Mouse (Mus musculus) midbrain, embryonic 16.5 days (tissue): ENCODE measurements around the gene Rfx8. TPM values are rescaled to one million over a fixed set of nuclear protein-coding genes. Genes with fewer than 3 reads are reported as not detected.
A peak's percentile ranks its signal among the peaks of the same experiment; 100 is the strongest.

Source experiments
- ATAC-seq: fragments of 200-750 bp; cut with Nextera tagmentation; 2 replicates; pipeline ENCODE4 v1.8.0; 2017; ENCODE audit warnings: moderate TSS enrichment
- H3K27ac ChIP-seq: fragments of 300-500 bp; sonication (generic); 2 replicates; pipeline ENCODE4 v1.5.1; 2014; ENCODE audit warnings: mild to moderate bottlenecking, low read length, mixed read lengths
- H3K27me3 ChIP-seq: fragments of 300-500 bp; sonication (generic); 2 replicates; pipeline ENCODE4 v1.6.1; 2014; ENCODE audit warnings: low read depth, low read length, mixed read lengths; ENCODE audit not compliant: control insufficient read depth, insufficient read depth
- H3K36me3 ChIP-seq: fragments of 300-500 bp; sonication (generic); 2 replicates; pipeline ENCODE4 v1.6.1; 2014; ENCODE audit warnings: mild to moderate bottlenecking, low read length, moderate library complexity, mixed read lengths; ENCODE audit not compliant: control insufficient read depth, insufficient read depth
- H3K4me1 ChIP-seq: fragments of 300-500 bp; sonication (generic); 2 replicates; pipeline ENCODE4 v1.6.1; 2014; ENCODE audit warnings: mild to moderate bottlenecking, low read length, mixed read lengths; ENCODE audit not compliant: control insufficient read depth, insufficient read depth
- H3K4me2 ChIP-seq: fragments of 300-500 bp; sonication (generic); 2 replicates; pipeline ENCODE4 v1.6.1; 2014; ENCODE audit warnings: mild to moderate bottlenecking, low read length, mixed read lengths
- H3K4me3 ChIP-seq: fragments of 300-500 bp; sonication (generic); 2 replicates; pipeline ENCODE4 v1.5.1; 2014; ENCODE audit warnings: low read depth, mild to moderate bottlenecking, low read length, moderate library complexity, mixed read lengths
- H3K9ac ChIP-seq: fragments of 300-500 bp; sonication (generic); 2 replicates; pipeline ENCODE4 v1.6.1; 2014; ENCODE audit warnings: low read depth, low read length, mixed read lengths
- H3K9me3 ChIP-seq: fragments of 300-500 bp; sonication (generic); replicated peaks from 2 replicates; pipeline ENCODE4 v1.6.1; 2014; ENCODE audit warnings: mild to moderate bottlenecking, low read length, mixed read lengths; ENCODE audit not compliant: control insufficient read depth, poor library complexity, severe bottlenecking
- WGBS: fragments of 180-500 bp; shearing (Covaris S2); extraction: QIAGEN DNeasy Blood & Tissue Kit; methylation state at CpG from one replicate; pipeline ENCODE4 v1.1.7; 2014; 5-methylcytosine and 5-hydroxymethylcytosine counted together
- polyA plus RNA-seq: library from polyadenylated mRNA; unstranded; fragments of >200 nt; fragmentation: Nextera tagmentation; extraction: Ambion mirVana; gene quantifications from 2 replicates; pipeline ENCODE4 v1.2.1, GENCODE M21; 2015

Rfx8 gene
- polyA plus RNA-seq, 1 experiment from 2014 or later = 0.15 TPM

GRCm38 (mm10) chr1:39650435-39651240 is 70.2 kb downstream of the Rfx8 start:
- WGBS = under 1% methylated on average over 72 of the region's 73 CpGs
- Histone ChIP-seq H3K27me3 (no peaks in the 10 kb centered on the region; the same call in 1 of the 2 replicates), H3K36me3 (no peaks in the 10 kb centered on the region), H3K27ac (peak overlapping the region; percentile 82), H3K4me2 (peak overlapping the region; percentile 97), H3K4me1 (peaks cover 15% of the 10 kb centered on the region), H3K9me3 (no peaks in the 10 kb centered on the region), H3K4me3 (peak overlapping the region; percentile 78), H3K9ac (peak overlapping the region; percentile 81)
- ATAC-seq = peak; percentile 86

- 10% methylated on average over 17 of the region's 17 CpGs for WGBS
- Histone ChIP-seq H3K27me3 (no peaks in the 10 kb centered on the region; the same call in 1 of the 2 replicates), H3K4me1 (peaks cover 15% of the 10 kb centered on the region), H3K27ac (peak overlapping the region; percentile 82), H3K9me3 (no peaks in the 10 kb centered on the region), H3K4me2 (peak overlapping the region; percentile 97), H3K36me3 (no peaks in the 10 kb centered on the region), H3K9ac (peak overlapping the region; percentile 81), H3K4me3 (peak overlapping the region; percentile 78)
- ATAC-seq = peak; percentile 61
Observed at GRCm38 (mm10) chr1:39649691-39650434, 70.9 kb downstream of the Rfx8 start.

GRCm38 (mm10) chr1:39648584-39648983 is 72.2 kb downstream of the Rfx8 start:
- Histone ChIP-seq H3K4me2 (peak overlapping the region; percentile 97), H3K36me3 (no peaks in the 10 kb centered on the region), H3K9me3 (no peaks in the 10 kb centered on the region), H3K27me3 (no peaks in the 10 kb centered on the region; the same call in 1 of the 2 replicates), H3K4me1 (peaks cover 15% of the 10 kb centered on the region), H3K9ac (no peak overlapping the region), H3K27ac (no peak overlapping the region), H3K4me3 (no peak overlapping the region)
- no peak for ATAC-seq
- WGBS = 84% methylated on average over 7 of the region's 7 CpGs

- no peak overlapping the region for H3K9ac ChIP-seq
- H3K27ac ChIP-seq = peak overlapping the region; percentile 69
- 34% methylated on average over 8 of the region's 8 CpGs for WGBS
- H3K4me3 ChIP-seq = no peak overlapping the region
- H3K4me2 ChIP-seq = no peak overlapping the region
- no peaks in the 10 kb centered on the region for H3K36me3 ChIP-seq
- H3K9me3 ChIP-seq = no peaks in the 10 kb centered on the region
- no peaks in the 10 kb centered on the region; the same call in 1 of the 2 replicates for H3K27me3 ChIP-seq
- peaks cover 13% of the 10 kb centered on the region for H3K4me1 ChIP-seq
- ATAC-seq = no peak
Observed at GRCm38 (mm10) chr1:39645905-39646759, 74.7 kb downstream of the Rfx8 start.

GRCm38 (mm10) chr1:39644333-39644732 is 76.5 kb downstream of the Rfx8 start:
- 78% methylated on average over 1 of the region's 1 CpGs for WGBS
- no peak for ATAC-seq
- no peak overlapping the region for H3K4me2 ChIP-seq

GRCm38 (mm10) chr1:39641667-39642066 is 79.1 kb downstream of the Rfx8 start:
- Histone ChIP-seq H3K4me1 (peaks cover 8% of the 10 kb centered on the region; the same call in 1 of the 2 replicates), H3K9ac (no peak overlapping the region), H3K4me3 (no peak overlapping the region), H3K36me3 (no peaks in the 10 kb centered on the region), H3K27ac (no peak overlapping the region), H3K4me2 (no peak overlapping the region), H3K27me3 (no peaks in the 10 kb centered on the region), H3K9me3 (no peaks in the 10 kb centered on the region)
- ATAC-seq = no peak
- 88% methylated on average over 7 of the region's 7 CpGs for WGBS

More at GRCm38 (mm10) chr1:39644333-39644732, 76.5 kb downstream of the Rfx8 start:
- Histone ChIP-seq H3K36me3 (no peaks in the 10 kb centered on the region), H3K4me3 (no peak overlapping the region), H3K4me1 (peaks cover 10% of the 10 kb centered on the region), H3K9ac (no peak overlapping the region), H3K27ac (no peak overlapping the region), H3K9me3 (no peaks in the 10 kb centered on the region), H3K27me3 (no peaks in the 10 kb centered on the region)

- Histone ChIP-seq H3K4me3 (no peak overlapping the region), H3K36me3 (no peaks in the 10 kb centered on the region), H3K9me3 (no peaks in the 10 kb centered on the region), H3K27ac (no peak overlapping the region), H3K4me1 (no peaks in the 10 kb centered on the region; the same call in 1 of the 2 replicates), H3K27me3 (no peaks in the 10 kb centered on the region), H3K9ac (no peak overlapping the region), H3K4me2 (no peak overlapping the region)
- 0 out of 2 replicates have a peak, but pooled peaks have one; percentile 22 for ATAC-seq
- 47% methylated on average over 8 of the region's 8 CpGs for WGBS
Observed at GRCm38 (mm10) chr1:39637139-39637538, 83.7 kb downstream of the Rfx8 start.

- Histone ChIP-seq H3K36me3 (no peaks in the 10 kb centered on the region), H3K4me1 (no peaks in the 10 kb centered on the region; the same call in 1 of the 2 replicates), H3K4me2 (no peak overlapping the region), H3K27me3 (no peaks in the 10 kb centered on the region), H3K4me3 (no peak overlapping the region), H3K9me3 (no peaks in the 10 kb centered on the region), H3K9ac (no peak overlapping the region), H3K27ac (no peak overlapping the region)
- WGBS = 5% methylated on average over 5 of the region's 5 CpGs
- ATAC-seq = peak; percentile 57; the same call in 1 of the 2 replicates
Observed at GRCm38 (mm10) chr1:39636660-39637059, 84.1 kb downstream of the Rfx8 start.
